Mouse (Mus musculus): Measurements from ENCODE around the gene Wdr86.

- no peak for TF ChIP-seq CTCF (conservative IDR thresholded peaks at IDR 0.05; ENCODE audit: low read length)
- no peak for TF ChIP-seq POU5F1 (IDR thresholded peaks at IDR 0.05; ENCODE audit: borderline replicate concordance, low read length)
- no peak for TF ChIP-seq NANOG (IDR thresholded peaks at IDR 0.05; ENCODE audit: borderline replicate concordance, low read length)
Observed at GRCm38 (mm10) chr5:24737595-24737994, 7.1 kb upstream of the Wdr86 start.
